Mouse (Mus musculus): ENCODE data around the gene Plod3.

DNA sequence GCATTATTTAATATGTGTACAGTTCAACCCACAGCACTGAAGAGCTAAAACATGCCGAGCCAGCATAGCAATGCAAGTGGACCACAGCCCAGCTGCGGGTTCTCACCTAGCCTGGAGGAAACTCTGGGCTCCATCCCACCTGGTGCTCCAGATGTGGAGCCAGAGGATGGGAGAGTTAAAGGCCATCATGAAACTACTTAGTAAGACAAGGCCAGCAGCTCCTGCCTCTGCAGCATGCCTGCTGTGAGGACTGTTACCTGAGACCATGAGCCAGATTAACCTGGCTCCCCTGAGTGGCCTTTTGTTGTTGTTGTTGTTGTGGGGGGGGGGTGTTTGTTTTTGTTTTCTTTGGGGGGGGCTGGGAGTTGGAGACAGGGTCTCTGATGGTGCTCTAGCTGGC, 43.4 kb upstream of the Plod3 start:
- no peak for TF ChIP-seq CTCF (IDR thresholded peaks at IDR 0.05; ENCODE audit: low read depth)
- no peak for TF ChIP-seq EP300 (optimal IDR thresholded peaks at IDR 0.05)

Data from stomach, postnatal 0 days (tissue).